Mouse (Mus musculus): ENCODE results near the gene Commd4.

Gene Commd4

GRCm38 (mm10) chr9:57141417-57142353, 16.4 kb downstream of the Commd4 start:
- no peak for DNase-seq (ENCODE audit: extremely low spot score, low read depth, low spot score)

- DNase-seq (ENCODE audit: extremely low spot score, low read depth, low spot score) = no peak
These were observed 18.6 kb downstream of the Commd4 start for GRCm38 (mm10) chr9:57139571-57139970.

GRCm38 (mm10) chr9:57139110-57139509, 19.0 kb downstream of the Commd4 start:
- no peak for DNase-seq (ENCODE audit: extremely low spot score, low read depth, low spot score)

GRCm38 (mm10) chr9:57138507-57138906, 19.6 kb downstream of the Commd4 start:
- no peak for DNase-seq (ENCODE audit: extremely low spot score, low read depth, low spot score)

GRCm38 (mm10) chr9:57137777-57138176, 20.4 kb downstream of the Commd4 start:
- DNase-seq (ENCODE audit: extremely low spot score, low read depth, low spot score) = no peak

GRCm38 (mm10) chr9:57137246-57137645, 20.9 kb downstream of the Commd4 start:
- DNase-seq (ENCODE audit: extremely low spot score, low read depth, low spot score) = no peak

GRCm38 (mm10) chr9:57130577-57131433, 27.3 kb downstream of the Commd4 start, which contains the start of gene Man2c1:
Gene Man2c1 (plus strand): TSS chr9:57130690.
- peak; percentile 79 for DNase-seq (ENCODE audit: extremely low spot score, low read depth, low spot score)

GRCm38 (mm10) chr9:57129641-57130040, 28.5 kb downstream of the Commd4 start:
- no peak for DNase-seq (ENCODE audit: extremely low spot score, low read depth, low spot score)

- DNase-seq (ENCODE audit: extremely low spot score, low read depth, low spot score) = no peak
These were observed 40.8 kb downstream of the Commd4 start for GRCm38 (mm10) chr9:57117261-57117755.

All from hindlimb bud, embryonic 11.5 days (tissue).